Mouse (Mus musculus) heart, embryonic 11.5 days (tissue): ENCODE data around the gene D3Ertd254e. TPM values are rescaled to one million over a fixed set of nuclear protein-coding genes. Genes with fewer than 3 reads are reported as not detected.
"Not testable (repeated sequence)": the region's sequence is repeated elsewhere in the genome, so short reads cannot be mapped to it uniquely, and the experiment has no call there.

Experiments used
- ATAC-seq: fragments of 200-750 bp; cut with Nextera tagmentation; replicated peaks from 2 replicates; pipeline ENCODE4 v1.8.0; 2017; ENCODE audit warnings: moderate library complexity; ENCODE audit not compliant: insufficient number of reproducible peaks, low FRiP score, low TSS enrichment
- H3K27ac ChIP-seq: fragments of 300-500 bp; sonication (generic); 2 replicates; pipeline ENCODE4 v1.5.1; 2014; ENCODE audit warnings: mild to moderate bottlenecking, low read depth, low read length
- H3K27me3 ChIP-seq: fragments of 300-500 bp; sonication (generic); 2 replicates; pipeline ENCODE4 v1.6.1; 2014; ENCODE audit warnings: mild to moderate bottlenecking, low read length, mixed read lengths; ENCODE audit not compliant: control insufficient read depth, insufficient read depth
- H3K36me3 ChIP-seq: fragments of 300-500 bp; sonication (generic); 2 replicates; pipeline ENCODE4 v1.6.1; 2014; ENCODE audit warnings: mild to moderate bottlenecking, low read length, moderate library complexity, mixed read lengths; ENCODE audit not compliant: control insufficient read depth, insufficient read depth
- H3K4me1 ChIP-seq: fragments of 300-500 bp; sonication (generic); 2 replicates; pipeline ENCODE4 v1.6.1; 2014; ENCODE audit warnings: low read length; ENCODE audit not compliant: control insufficient read depth, insufficient read depth
- H3K4me2 ChIP-seq: fragments of 300-500 bp; sonication (generic); 2 replicates; pipeline ENCODE4 v1.6.1; 2014; ENCODE audit warnings: mild to moderate bottlenecking, moderate library complexity
- H3K4me3 ChIP-seq: fragments of 300-500 bp; sonication (generic); 2 replicates; pipeline ENCODE4 v1.5.1; 2014; ENCODE audit warnings: low read depth, low read length
- H3K9ac ChIP-seq: fragments of 300-500 bp; sonication (generic); 2 replicates; pipeline ENCODE4 v1.6.1; 2014; ENCODE audit warnings: mild to moderate bottlenecking, low read depth, low read length, moderate library complexity
- H3K9me3 ChIP-seq: fragments of 300-500 bp; sonication (generic); replicated peaks from 2 replicates; pipeline ENCODE4 v1.6.1; 2016; ENCODE audit warnings: low read length; ENCODE audit not compliant: control insufficient read depth
- WGBS: fragments of 180-500 bp; shearing (Covaris S2); extraction: QIAGEN DNeasy Blood & Tissue Kit; methylation state at CpG from one replicate; pipeline ENCODE4 v1.1.7; 2014; ENCODE audit not compliant: insufficient replicate concordance; 5-methylcytosine and 5-hydroxymethylcytosine counted together
- polyA plus RNA-seq: library from polyadenylated mRNA; unstranded; fragments of >200 nt; fragmentation: Nextera tagmentation; extraction: Ambion mirVana; gene quantifications from 2 replicates; pipeline ENCODE4 v1.2.1, GENCODE M21; 2014

Gene D3Ertd254e
- 4.2 and 5.3 TPM in 2 replicates for polyA plus RNA-seq

DNA sequence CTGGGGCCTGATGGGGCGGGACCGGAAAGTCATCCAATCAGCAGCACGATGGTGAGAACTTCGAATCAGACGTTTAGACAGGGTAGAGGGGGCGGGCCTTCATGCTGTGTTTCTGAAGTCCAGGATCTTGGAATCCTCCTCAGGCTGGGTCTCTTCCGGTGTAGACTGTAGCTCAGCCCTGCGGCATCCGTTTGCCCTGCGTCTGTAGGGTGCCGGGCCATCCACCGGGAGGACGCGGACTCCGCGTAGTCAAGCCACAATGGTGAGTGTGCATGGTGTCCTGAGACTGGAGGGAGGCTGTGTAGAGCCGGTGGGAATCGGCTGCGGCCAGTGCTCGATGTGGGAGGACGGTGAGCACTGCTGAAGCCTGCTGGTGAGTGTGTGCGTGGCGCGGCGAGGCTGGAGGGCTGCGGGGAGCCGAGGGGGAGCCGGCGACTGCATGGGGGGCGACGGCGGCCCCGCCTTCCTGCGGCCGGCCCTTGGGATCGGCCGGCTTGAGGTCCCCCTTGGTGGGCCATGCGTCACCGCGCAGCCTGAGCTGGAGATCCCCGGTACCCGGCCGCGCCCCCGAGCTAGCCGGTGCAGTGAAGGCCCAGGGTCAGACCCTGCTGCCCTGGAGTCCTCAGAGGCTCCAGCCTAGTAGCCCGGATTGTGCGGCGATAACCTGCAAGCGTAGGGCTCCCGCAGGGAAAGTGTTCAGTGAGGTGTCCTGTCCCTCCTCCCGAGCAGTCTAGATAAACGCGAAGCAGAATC lies at the start of gene D3Ertd254e:
TSS of gene D3Ertd254e (plus strand) at position 84 of the 753 bp plus-strand sequence.
- peaks cover 14% of the 10 kb centered on the region for H3K4me1 ChIP-seq
- WGBS, result under 1% methylated on average over 53 of the region's 54 CpGs

GRCm38 (mm10) chr3:36116076-36116475 lies 34.7 kb upstream of the D3Ertd254e start:
- Histone ChIP-seq H3K27me3 (no peaks in the 10 kb centered on the region), H3K4me1 (no peaks in the 10 kb centered on the region), H3K9ac (no peak overlapping the region), H3K4me3 (no peak overlapping the region), H3K4me2 (no peak overlapping the region), H3K36me3 (no peaks in the 10 kb centered on the region), H3K27ac (no peak overlapping the region), H3K9me3 (no peaks in the 10 kb centered on the region)
- no peak for ATAC-seq
- 77% methylated on average over 4 of the region's 4 CpGs for whole genome bisulfite sequencing

More for the DNA sequence above, at the start of gene D3Ertd254e:
- Histone ChIP-seq H3K27ac (peak within 1 kb of the TSS; percentile 77), H3K4me2 (peak within 1 kb of the TSS; percentile 81), H3K4me3 (peak within 1 kb of the TSS; percentile 91), H3K27me3 (no peaks in the 10 kb centered on the region), H3K9me3 (no peaks in the 10 kb centered on the region), H3K36me3 (no peaks in the 10 kb centered on the region), H3K9ac (peak within 1 kb of the TSS; percentile 93)
- peak; percentile 97 for ATAC-seq

DNA sequence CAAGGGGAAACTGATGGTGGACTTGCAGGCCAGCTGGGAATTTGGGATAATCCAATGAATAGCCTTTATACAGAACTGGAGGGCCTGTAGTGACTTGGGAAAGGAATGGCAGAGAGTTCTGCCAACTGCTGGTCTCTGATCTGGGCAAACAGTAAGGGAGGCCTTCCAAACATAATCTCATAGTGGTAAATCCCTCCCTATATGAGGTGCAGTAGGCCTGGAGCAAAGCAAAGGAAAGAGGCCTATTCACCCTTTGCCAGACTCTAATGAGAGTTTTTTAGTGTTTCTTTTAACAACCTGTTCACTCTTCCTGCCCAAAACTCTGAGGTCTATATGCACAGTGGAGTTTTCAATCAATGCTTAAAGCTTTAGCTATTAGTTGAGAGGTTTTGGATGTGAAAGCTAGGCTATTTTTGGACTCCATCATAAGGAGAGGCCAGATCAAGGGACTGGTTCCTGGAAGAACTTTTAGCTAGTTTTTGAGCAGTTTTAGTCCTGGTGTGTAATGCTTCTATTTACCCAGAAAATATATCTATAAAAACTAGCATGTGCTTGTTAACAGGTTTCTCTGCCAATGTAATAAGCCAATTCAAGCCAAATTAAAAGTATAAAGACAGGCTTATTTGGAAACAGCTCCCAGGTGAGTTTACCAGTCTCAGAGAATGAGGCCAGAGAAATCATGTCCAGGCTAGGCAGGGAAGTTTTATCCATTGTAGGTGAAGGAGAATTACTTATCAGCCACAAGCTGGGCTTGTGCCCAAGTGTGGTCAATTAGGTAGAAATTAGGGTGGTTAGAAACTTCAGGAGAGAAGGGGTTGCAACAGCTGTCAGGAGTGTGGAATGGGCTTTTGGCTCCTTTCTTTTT lies 30.9 kb upstream of the D3Ertd254e start:
- Histone ChIP-seq H3K27ac (no peak overlapping the region), H3K36me3 (no peaks in the 10 kb centered on the region), H3K4me3 (no peak overlapping the region), H3K27me3 (no peaks in the 10 kb centered on the region), H3K9me3 (peaks cover 4% of the 10 kb centered on the region), H3K9ac (no peak overlapping the region), H3K4me1 (no peaks in the 10 kb centered on the region), H3K4me2 (no peak overlapping the region)
- ATAC-seq, result no peak

GRCm38 (mm10) chr3:36126176-36126575 lies 24.6 kb upstream of the D3Ertd254e start:
- H3K4me3 ChIP-seq, H3K9me3 ChIP-seq, H3K27ac ChIP-seq, H3K9ac ChIP-seq, H3K27me3 ChIP-seq, H3K4me2 ChIP-seq, H3K36me3 ChIP-seq, ATAC-seq, H3K4me1 ChIP-seq: not testable (repeated sequence)
- WGBS, result 83% methylated on average over 9 of the region's 9 CpGs

GRCm38 (mm10) chr3:36136152-36136551 lies 14.7 kb upstream of the D3Ertd254e start:
- Histone ChIP-seq H3K27me3 (no peaks in the 10 kb centered on the region), H3K9me3 (no peaks in the 10 kb centered on the region), H3K36me3 (no peaks in the 10 kb centered on the region), H3K4me2 (no peak overlapping the region), H3K4me3 (no peak overlapping the region), H3K4me1 (no peaks in the 10 kb centered on the region), H3K9ac (no peak overlapping the region), H3K27ac (no peak overlapping the region)
- ATAC-seq, result no peak

GRCm38 (mm10) chr3:36137560-36137959 lies 13.3 kb upstream of the D3Ertd254e start:
- Histone ChIP-seq H3K36me3 (no peaks in the 10 kb centered on the region), H3K27me3 (no peaks in the 10 kb centered on the region), H3K9me3 (no peaks in the 10 kb centered on the region), H3K4me2 (no peak overlapping the region), H3K4me3 (no peak overlapping the region), H3K27ac (no peak overlapping the region), H3K9ac (no peak overlapping the region), H3K4me1 (no peaks in the 10 kb centered on the region)
- WGBS, result 49% methylated on average over 2 of the region's 2 CpGs
- no peak for ATAC-seq

DNA sequence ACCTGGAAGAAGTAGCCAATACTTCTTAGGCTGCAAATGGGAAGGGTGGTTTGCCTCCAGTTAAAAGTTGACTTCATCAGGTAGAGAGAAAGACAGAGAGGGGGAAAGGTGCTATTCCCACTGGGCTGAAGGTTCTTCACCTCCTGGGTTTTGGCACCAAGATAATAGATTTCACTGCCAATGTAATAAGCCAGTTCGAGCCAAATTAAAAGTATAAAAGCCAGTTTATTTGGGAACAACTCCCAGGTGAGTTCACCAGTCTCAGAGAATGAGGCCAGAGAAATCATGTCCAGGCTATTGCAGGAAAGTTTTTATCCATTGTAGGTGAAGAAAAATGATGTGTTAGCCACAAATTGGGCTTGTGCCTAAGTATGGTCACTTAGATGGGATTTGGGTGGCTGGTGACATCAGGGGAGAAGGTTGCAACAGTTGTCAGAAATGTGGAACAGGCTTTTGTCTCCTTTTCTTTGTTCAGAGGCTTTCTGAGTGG lies 12.6 kb upstream of the D3Ertd254e start:
- H3K27ac ChIP-seq, result no peak overlapping the region
- ATAC-seq, result no peak
- H3K4me2 ChIP-seq, result no peak overlapping the region
- no peak overlapping the region for H3K4me3 ChIP-seq
- H3K27me3 ChIP-seq, result no peaks in the 10 kb centered on the region
- H3K9me3 ChIP-seq, result no peaks in the 10 kb centered on the region
- no peaks in the 10 kb centered on the region for H3K36me3 ChIP-seq
- 77% methylated on average over 1 of the region's 1 CpGs for WGBS
- no peak overlapping the region for H3K9ac ChIP-seq
- no peaks in the 10 kb centered on the region for H3K4me1 ChIP-seq

DNA sequence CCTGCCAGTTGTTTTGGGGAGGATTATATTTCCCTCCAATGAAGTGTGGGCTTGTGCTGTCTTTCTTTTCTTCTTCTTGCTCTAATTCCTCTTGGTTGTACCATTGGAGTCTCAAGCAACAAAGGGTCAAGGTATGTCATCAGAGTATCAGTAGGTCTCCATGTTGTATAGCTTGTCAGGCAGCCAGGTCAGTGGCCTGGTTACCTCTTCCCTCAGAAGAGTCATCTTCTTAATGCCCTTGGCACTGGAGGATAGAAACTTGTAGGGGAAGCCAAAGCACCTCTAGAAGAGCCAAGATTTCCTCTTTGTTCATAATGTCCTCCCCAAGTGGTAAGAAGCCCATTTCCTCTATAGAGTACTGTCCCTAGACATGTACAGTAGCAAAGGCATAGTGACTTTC lies 11.8 kb upstream of the D3Ertd254e start:
- H3K36me3 ChIP-seq, result no peaks in the 10 kb centered on the region
- no peak overlapping the region for H3K27ac ChIP-seq
- H3K4me1 ChIP-seq, result no peaks in the 10 kb centered on the region
- H3K9ac ChIP-seq, result no peak overlapping the region
- H3K9me3 ChIP-seq, result no peaks in the 10 kb centered on the region
- ATAC-seq, result no peak
- H3K4me2 ChIP-seq, result no peak overlapping the region
- no peaks in the 10 kb centered on the region for H3K27me3 ChIP-seq
- H3K4me3 ChIP-seq, result no peak overlapping the region
